Mouse (Mus musculus) Muller cell, postnatal 12 days (primary cell): ENCODE measurements at regions not wholly inside any gene's neighbourhood (a gene's known extent, or its start where the extent isn't known, plus 50 kb on each side); places are given as distances from the start of the nearest gene placed in this dataset.

Experiments
- DNase-seq: peaks from one replicate; pipeline ENCODE4 v3.0.0-alpha.2; 2015; ENCODE audit errors: inconsistent ontology term

GRCm38 (mm10) chr11:90981626-90982025 lies 293.5 kb upstream of the Tom1l1 start:
- no peak for DNase-seq

GRCm38 (mm10) chr11:90978234-90978633 lies 290.1 kb upstream of the Tom1l1 start:
- no peak for DNase-seq

DNA sequence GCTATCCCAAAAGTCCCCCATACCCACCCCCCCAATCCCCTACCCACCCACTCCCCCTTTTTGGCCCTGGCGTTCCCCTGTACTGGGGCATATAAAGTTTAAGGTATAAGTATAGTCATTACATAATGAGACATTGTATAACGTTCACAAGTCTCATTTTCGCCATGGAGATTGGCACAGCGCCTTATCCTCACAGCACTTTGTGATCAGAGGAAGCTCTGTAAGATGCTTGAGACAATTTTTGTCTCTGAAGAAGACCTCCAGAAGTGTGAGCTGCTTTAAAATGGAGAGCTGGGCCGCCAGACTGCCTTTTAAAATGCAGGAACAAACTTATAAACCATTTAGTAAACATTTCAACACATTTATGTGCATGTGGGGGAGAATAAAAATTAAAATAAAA lies 252.9 kb upstream of the Tom1l1 start:
- no peak for DNase-seq

GRCm38 (mm10) chr11:90925738-90926137 lies 237.6 kb upstream of the Tom1l1 start:
- DNase-seq: no peak

DNA sequence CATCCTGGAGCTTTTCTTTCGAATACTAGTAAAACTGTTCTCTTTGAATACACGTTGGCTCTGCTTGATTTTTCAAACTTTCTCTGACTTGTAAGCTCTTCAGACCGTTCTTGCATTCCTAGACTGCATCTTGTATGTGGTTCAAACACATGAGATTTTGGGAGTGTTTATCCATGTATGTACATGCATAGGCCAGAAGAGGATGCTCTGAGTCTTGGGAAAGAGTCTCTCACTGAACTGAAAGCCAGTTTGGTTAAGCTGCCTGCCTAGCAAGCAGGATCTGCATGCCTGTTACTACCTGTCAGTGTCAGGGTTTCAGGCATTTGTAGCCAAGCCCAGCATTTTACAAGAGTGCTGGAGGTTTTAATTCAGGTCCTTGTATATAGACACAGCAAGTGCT lies 229.6 kb upstream of the Tom1l1 start:
- no peak for DNase-seq

DNA sequence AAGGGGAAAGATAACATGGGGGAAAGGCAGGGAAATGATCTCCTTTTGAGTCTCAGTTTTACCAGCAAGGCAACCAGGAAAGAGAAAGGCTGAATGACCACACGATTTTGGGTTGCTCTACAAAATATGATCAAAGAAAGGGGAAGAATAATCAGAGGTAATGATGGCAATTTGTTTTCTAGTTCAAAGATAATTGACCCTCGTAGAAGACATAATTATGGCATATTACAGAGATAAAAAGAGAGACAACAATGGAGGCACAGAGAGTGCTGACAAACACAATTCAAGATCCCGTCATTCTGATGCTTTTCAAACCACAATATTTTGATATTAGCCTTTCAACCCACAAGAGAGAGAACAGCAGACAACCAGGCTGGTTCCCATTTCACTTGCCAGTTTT lies 206.1 kb upstream of the Tom1l1 start:
- peak; percentile 52 for DNase-seq

GRCm38 (mm10) chr11:90873122-90873521 lies 185.0 kb upstream of the Tom1l1 start:
- DNase-seq: no peak

DNA sequence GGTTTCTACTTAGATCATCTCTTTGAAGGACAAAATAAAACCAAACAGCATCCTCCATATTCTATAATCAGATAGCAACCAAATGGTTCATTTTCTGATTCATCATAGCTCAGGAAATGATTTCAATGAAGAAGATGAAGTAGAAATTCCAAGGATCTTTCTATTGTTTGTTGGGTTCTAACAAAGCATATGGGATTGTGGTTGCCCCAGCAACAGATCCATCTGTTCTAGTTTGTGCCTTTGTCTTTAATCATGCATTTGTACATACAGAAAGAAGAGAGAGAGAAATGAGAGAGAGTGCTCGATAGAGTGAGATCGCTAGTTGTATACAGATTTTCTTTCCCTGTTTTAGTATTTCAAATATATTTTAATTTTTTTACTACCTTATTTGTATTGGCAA lies 183.5 kb upstream of the Tom1l1 start:
- no peak for DNase-seq

DNA sequence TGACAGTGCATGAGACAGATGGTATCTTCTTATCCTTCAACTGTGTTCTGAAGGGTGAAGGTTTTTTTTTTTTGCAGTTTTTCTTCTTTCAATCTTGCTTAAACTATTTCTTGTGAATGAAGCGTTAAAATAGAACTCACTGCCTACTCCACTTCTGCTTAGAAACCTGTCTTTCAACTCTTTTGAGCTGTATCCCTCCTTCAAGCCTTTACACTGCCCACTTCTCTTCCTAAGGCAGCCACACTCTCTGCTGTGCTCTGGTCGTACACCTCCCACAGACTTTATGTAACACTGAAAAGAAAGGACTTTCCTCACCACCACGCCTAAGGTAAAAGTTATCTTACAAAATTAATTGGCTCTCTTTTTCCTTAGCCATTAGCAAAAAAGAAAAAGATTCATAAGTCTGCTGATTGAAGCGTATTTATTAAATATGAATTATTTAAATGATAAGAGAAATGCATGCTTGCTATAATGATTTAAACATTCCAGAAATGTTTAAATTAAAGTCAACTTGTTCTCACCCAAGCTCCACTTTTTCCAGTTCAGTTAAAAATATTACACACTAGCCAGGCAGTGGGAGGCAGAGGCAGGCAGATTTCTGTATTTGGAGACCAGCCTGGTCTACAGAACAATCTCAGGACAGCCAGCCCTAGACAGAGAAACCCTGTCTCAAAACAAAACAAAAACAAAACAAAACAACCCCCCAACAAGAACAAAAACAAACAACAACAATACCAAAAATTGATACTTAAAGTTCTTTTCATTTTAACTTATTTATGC lies 176.0 kb upstream of the Tom1l1 start:
- DNase-seq: no peak

- DNase-seq: peak; percentile 19
Observed at GRCm38 (mm10) chr11:90855731-90856130, 167.6 kb upstream of the Tom1l1 start.

GRCm38 (mm10) chr11:90855324-90855723 lies 167.2 kb upstream of the Tom1l1 start:
- DNase-seq: no peak

- DNase-seq: no peak
Observed at GRCm38 (mm10) chr11:90851221-90851620, 163.1 kb upstream of the Tom1l1 start.

- DNase-seq: no peak
Observed at GRCm38 (mm10) chr11:90844925-90845319, 156.8 kb upstream of the Tom1l1 start.

GRCm38 (mm10) chr11:90844266-90844924 lies 156.2 kb upstream of the Tom1l1 start:
- no peak for DNase-seq

- no peak for DNase-seq
Observed at GRCm38 (mm10) chr11:90838161-90838560, 150.0 kb upstream of the Tom1l1 start.

DNA sequence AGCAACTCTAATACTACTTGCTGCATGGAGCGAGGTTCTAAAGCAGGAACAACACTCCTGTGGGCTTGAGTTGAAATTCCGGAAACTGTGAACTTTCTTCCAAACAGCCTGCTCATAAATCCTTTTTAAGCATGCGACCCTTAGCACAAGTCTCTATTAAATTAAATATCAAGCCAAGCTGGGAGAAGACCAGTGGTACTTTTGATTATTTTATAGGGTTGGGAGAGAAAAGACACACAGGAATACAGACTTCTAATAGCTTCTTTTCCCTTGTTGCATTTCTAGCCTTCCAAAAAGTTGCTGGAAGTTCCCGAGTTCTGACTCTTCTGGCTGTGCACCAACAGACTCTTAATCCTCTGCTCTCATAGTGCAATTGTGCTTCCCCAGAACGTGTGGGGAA lies 136.6 kb upstream of the Tom1l1 start:
- no peak for DNase-seq

GRCm38 (mm10) chr11:90816727-90817126 lies 128.6 kb upstream of the Tom1l1 start:
- DNase-seq: peak; percentile 61

- DNase-seq: peak; percentile 72
Observed at GRCm38 (mm10) chr11:90814471-90814870, 126.3 kb upstream of the Tom1l1 start.

- DNase-seq: no peak
Observed at GRCm38 (mm10) chr11:90812971-90813370, 124.8 kb upstream of the Tom1l1 start.

DNA sequence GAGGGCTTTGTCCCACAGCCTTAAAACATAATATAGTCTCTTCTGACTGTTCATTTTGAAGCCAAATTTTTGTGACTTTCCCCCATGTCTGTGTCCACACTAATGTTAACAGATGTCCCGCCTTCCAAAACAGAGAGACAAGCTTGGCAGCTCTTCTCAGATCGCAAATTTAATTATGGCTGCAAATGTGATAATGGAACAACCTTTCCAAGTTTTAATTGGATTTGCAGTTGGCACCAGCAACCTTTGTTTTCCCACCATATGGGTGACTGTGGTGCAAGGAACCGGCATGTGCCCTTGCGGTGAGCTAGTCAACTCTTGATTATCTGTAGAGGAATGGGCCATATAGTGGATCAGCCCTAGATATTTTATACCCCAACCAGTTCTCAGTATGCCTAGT lies 124.4 kb upstream of the Tom1l1 start:
- DNase-seq: no peak

DNA sequence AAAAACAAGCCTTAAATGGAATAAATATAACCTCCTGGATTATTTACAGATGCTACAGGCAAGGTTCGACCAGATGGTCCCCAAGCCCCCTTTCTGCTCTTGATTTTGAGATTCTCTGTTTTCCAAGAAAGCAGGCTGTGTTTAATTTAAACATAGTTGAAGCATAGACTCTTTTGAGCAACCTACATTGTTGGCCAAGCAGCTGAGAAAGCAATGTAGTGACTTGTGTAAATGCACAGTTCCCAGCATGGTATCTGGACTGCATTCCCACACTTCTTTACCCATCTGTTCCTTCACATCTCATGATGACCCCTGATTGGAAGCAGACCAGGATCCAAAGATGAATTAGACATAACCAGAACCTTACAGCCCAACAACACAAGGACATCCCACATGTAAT lies 120.3 kb upstream of the Tom1l1 start:
- DNase-seq: no peak

- DNase-seq: no peak
Observed at GRCm38 (mm10) chr11:90807343-90807742, 119.2 kb upstream of the Tom1l1 start.

DNA sequence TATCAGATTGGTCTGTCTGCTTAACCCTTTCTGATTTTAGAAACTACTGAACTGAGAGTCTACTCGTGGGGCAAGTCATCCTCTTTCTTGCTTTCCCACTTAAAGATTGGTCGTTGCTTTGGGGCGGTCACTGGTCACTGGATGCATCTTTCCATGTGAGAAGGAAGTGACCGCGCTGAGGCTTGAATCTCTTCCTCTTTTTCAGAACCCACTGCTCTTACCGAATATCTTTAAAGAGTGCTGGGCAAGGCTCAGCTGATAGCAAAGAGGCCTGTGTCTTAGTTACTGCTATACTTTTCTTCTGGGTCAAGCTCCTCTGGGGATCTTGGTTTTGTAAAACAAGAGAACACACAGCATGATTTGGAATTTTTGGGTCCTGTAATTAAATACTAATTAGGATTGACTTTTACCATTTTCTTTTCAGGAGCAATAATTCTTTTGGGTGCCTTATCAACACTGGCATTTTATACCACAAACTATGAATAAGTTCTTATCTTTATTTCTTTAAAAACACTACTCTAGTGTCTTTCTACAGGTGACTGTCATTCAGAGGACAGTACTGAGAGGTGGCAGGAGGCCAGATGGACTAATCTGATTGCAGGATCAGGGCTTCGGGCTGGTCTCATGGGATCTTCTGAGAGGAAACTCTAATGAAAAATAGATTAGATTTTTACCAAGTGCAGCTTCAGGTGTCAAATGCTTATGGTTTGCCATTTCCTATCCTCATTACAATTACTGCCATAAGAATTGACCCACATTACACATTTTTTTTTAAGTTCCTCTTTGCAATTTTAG lies 114.6 kb upstream of the Tom1l1 start:
- no peak for DNase-seq
